Mouse (Mus musculus) hindbrain, embryonic 15.5 days (tissue): ENCODE results near the gene Irf2bpl. TPM values are rescaled to one million over a fixed set of nuclear protein-coding genes. Genes with fewer than 3 reads are reported as not detected.

Experiments used
- ATAC-seq: fragments of 200-750 bp; cut with Nextera tagmentation; 2 replicates; pipeline ENCODE4 v1.8.0; 2017; ENCODE audit warnings: low read depth, moderate number of reproducible peaks, moderate TSS enrichment; ENCODE audit not compliant: low FRiP score
- H3K27ac ChIP-seq: fragments of 300-500 bp; sonication (generic); replicated peaks from 2 replicates; pipeline ENCODE4 v1.5.1; 2015; ENCODE audit warnings: mild to moderate bottlenecking, inconsistent platforms
- H3K27me3 ChIP-seq: fragments of 300-500 bp; sonication (generic); 2 replicates; pipeline ENCODE4 v1.6.1; 2015; ENCODE audit warnings: control low read depth, inconsistent platforms
- H3K36me3 ChIP-seq: fragments of 300-500 bp; sonication (generic); 2 replicates; pipeline ENCODE4 v1.6.1; 2015; ENCODE audit warnings: control low read depth, inconsistent platforms
- H3K4me1 ChIP-seq: fragments of 300-500 bp; sonication (generic); replicated peaks from 2 replicates; pipeline ENCODE4 v1.6.1; 2015; ENCODE audit warnings: control low read depth, inconsistent platforms
- H3K4me2 ChIP-seq: fragments of 300-500 bp; sonication (generic); 2 replicates; pipeline ENCODE4 v1.6.1; 2015; ENCODE audit warnings: moderate library complexity, mild to moderate bottlenecking, inconsistent platforms
- H3K4me3 ChIP-seq: fragments of 300-500 bp; sonication (generic); 2 replicates; pipeline ENCODE4 v1.5.1; 2015; ENCODE audit warnings: mild to moderate bottlenecking, inconsistent platforms
- H3K9ac ChIP-seq: fragments of 300-500 bp; sonication (generic); 2 replicates; pipeline ENCODE4 v1.6.1; 2015; ENCODE audit warnings: inconsistent platforms
- H3K9me3 ChIP-seq: fragments of 300-500 bp; sonication (generic); 2 replicates; pipeline ENCODE4 v1.6.1; 2016; ENCODE audit warnings: control low read depth, inconsistent platforms
- WGBS: fragments of 180-500 bp; shearing (Covaris S2); methylation state at CpG from one replicate; pipeline ENCODE4 v1.1.7; 2015; 5-methylcytosine and 5-hydroxymethylcytosine counted together
- polyA plus RNA-seq: library from polyadenylated mRNA; unstranded; fragments of >200 nt; fragmentation: Nextera tagmentation; extraction: Ambion mirVana; gene quantifications from 2 replicates; pipeline ENCODE4 v1.2.1, GENCODE M21; 2015

The Irf2bpl gene
- polyA plus RNA-seq, 1 experiment from 2014 or later: 87.3 TPM

GRCm38 (mm10) chr12:86840526-86840925 is 44.1 kb downstream of the Irf2bpl start:
- H3K27ac ChIP-seq: no peak overlapping the region
- H3K4me1 ChIP-seq: peaks cover 14% of the 10 kb centered on the region; the same call in 1 of the 2 replicates
- H3K9me3 ChIP-seq: no peaks in the 10 kb centered on the region
- no peak for ATAC-seq
- no peaks in the 10 kb centered on the region for H3K27me3 ChIP-seq
- no peak overlapping the region for H3K9ac ChIP-seq
- H3K4me3 ChIP-seq: no peak overlapping the region
- 82% methylated on average over 4 of the region's 4 CpGs for WGBS
- no peaks in the 10 kb centered on the region for H3K36me3 ChIP-seq
- no peak overlapping the region for H3K4me2 ChIP-seq

- Histone ChIP-seq H3K4me2 (no peak overlapping the region), H3K27me3 (no peaks in the 10 kb centered on the region), H3K4me3 (no peak overlapping the region), H3K9ac (no peak overlapping the region), H3K36me3 (no peaks in the 10 kb centered on the region), H3K4me1 (peaks cover 18% of the 10 kb centered on the region), H3K27ac (no peak overlapping the region), H3K9me3 (no peaks in the 10 kb centered on the region)
- 75% methylated on average over 2 of the region's 2 CpGs for whole genome bisulfite sequencing
- ATAC-seq: no peak
These were observed 46.4 kb downstream of the Irf2bpl start for GRCm38 (mm10) chr12:86838181-86838580.

GRCm38 (mm10) chr12:86836431-86837047 is 48.1 kb downstream of the Irf2bpl start:
- peak overlapping the region; percentile 41; the same call in 1 of the 2 replicates for H3K27ac ChIP-seq
- peaks cover 26% of the 10 kb centered on the region for H3K4me1 ChIP-seq
- 41% methylated on average over 23 of the region's 23 CpGs for WGBS

GRCm38 (mm10) chr12:86835899-86836298 is 48.7 kb downstream of the Irf2bpl start:
- 93% methylated on average over 3 of the region's 3 CpGs for WGBS

More at GRCm38 (mm10) chr12:86836431-86837047, 48.1 kb downstream of the Irf2bpl start:
- H3K9ac ChIP-seq: no peak overlapping the region
- peak overlapping the region; percentile 13; the same call in 1 of the 2 replicates for H3K4me2 ChIP-seq
- no peak overlapping the region for H3K4me3 ChIP-seq
- ATAC-seq: peak; percentile 44
- H3K9me3 ChIP-seq: no peaks in the 10 kb centered on the region
- H3K27me3 ChIP-seq: no peaks in the 10 kb centered on the region
- H3K36me3 ChIP-seq: no peaks in the 10 kb centered on the region

GRCm38 (mm10) chr12:86834416-86834772 is 50.2 kb downstream of the Irf2bpl start:
- Histone ChIP-seq H3K4me1 (peaks cover 38% of the 10 kb centered on the region), H3K27ac (no peak overlapping the region), H3K9me3 (no peaks in the 10 kb centered on the region), H3K9ac (no peak overlapping the region), H3K36me3 (no peaks in the 10 kb centered on the region), H3K4me2 (no peak overlapping the region), H3K27me3 (no peaks in the 10 kb centered on the region), H3K4me3 (no peak overlapping the region)
- WGBS: 88% methylated on average over 3 of the region's 3 CpGs
- ATAC-seq: no peak

More at GRCm38 (mm10) chr12:86835899-86836298, 48.7 kb downstream of the Irf2bpl start:
- Histone ChIP-seq H3K4me3 (no peak overlapping the region), H3K36me3 (no peaks in the 10 kb centered on the region), H3K27me3 (no peaks in the 10 kb centered on the region), H3K4me2 (no peak overlapping the region), H3K9me3 (no peaks in the 10 kb centered on the region), H3K4me1 (peaks cover 29% of the 10 kb centered on the region), H3K27ac (no peak overlapping the region), H3K9ac (no peak overlapping the region)
- ATAC-seq: no peak

GRCm38 (mm10) chr12:86833711-86834415 is 50.7 kb downstream of the Irf2bpl start:
- no peak overlapping the region for H3K4me3 ChIP-seq
- no peaks in the 10 kb centered on the region for H3K27me3 ChIP-seq
- H3K4me2 ChIP-seq: no peak overlapping the region
- 59% methylated on average over 6 of the region's 6 CpGs for WGBS
- H3K4me1 ChIP-seq: peaks cover 38% of the 10 kb centered on the region
- no peaks in the 10 kb centered on the region for H3K36me3 ChIP-seq
- no peak overlapping the region for H3K27ac ChIP-seq
- H3K9ac ChIP-seq: no peak overlapping the region
- no peaks in the 10 kb centered on the region for H3K9me3 ChIP-seq
- ATAC-seq: no peak

GRCm38 (mm10) chr12:86832551-86833182 is 51.9 kb downstream of the Irf2bpl start:
- 59% methylated on average over 11 of the region's 11 CpGs for WGBS
- ATAC-seq: 0 out of 2 replicates have a peak, but pooled peaks have one; percentile 6
- Histone ChIP-seq H3K9me3 (no peaks in the 10 kb centered on the region), H3K9ac (0 out of 2 replicates have a peak overlapping the region, but pooled peaks have one; percentile 8), H3K4me3 (no peak overlapping the region), H3K27me3 (no peaks in the 10 kb centered on the region), H3K4me1 (peaks cover 39% of the 10 kb centered on the region), H3K4me2 (peak overlapping the region; percentile 46; the same call in 1 of the 2 replicates), H3K27ac (peak overlapping the region; percentile 71), H3K36me3 (no peaks in the 10 kb centered on the region)

GRCm38 (mm10) chr12:86831591-86832550 is 52.7 kb downstream of the Irf2bpl start:
- Histone ChIP-seq H3K9me3 (no peaks in the 10 kb centered on the region), H3K36me3 (no peaks in the 10 kb centered on the region), H3K27ac (peak overlapping the region; percentile 71), H3K9ac (peak overlapping the region; percentile 8; the same call in 1 of the 2 replicates), H3K4me2 (peak overlapping the region; percentile 46), H3K27me3 (no peaks in the 10 kb centered on the region), H3K4me3 (no peak overlapping the region), H3K4me1 (peaks cover 47% of the 10 kb centered on the region)
- 19% methylated on average over 32 of the region's 32 CpGs for WGBS
- ATAC-seq: peak; percentile 75

Other genes starting within 250 kb of the Irf2bpl start
- 35.0 and 38.0 TPM in 2 replicates for gene Vash1, start 206.1 kb downstream of the Irf2bpl start, polyA plus RNA-seq
- 11.4 and 12.0 TPM in 2 replicates for gene Angel1, start 158.3 kb downstream of the Irf2bpl start, polyA plus RNA-seq
- not detected in 2 replicates for gene Lrrc74a, start 150.4 kb downstream of the Irf2bpl start, polyA plus RNA-seq
- 45.1 and 46.1 TPM in 2 replicates for gene Cipc, start 62.2 kb upstream of the Irf2bpl start, polyA plus RNA-seq
- gene Zdhhc22, start 105.6 kb upstream of the Irf2bpl start, polyA plus RNA-seq: 21.8 and 22.0 TPM in 2 replicates
- gene Tmem63c, start 136.5 kb upstream of the Irf2bpl start, polyA plus RNA-seq: 10.3 and 11.1 TPM in 2 replicates
- gene Ngb, start 217.7 kb upstream of the Irf2bpl start, polyA plus RNA-seq: 4.9 TPM in 2 replicates